Mouse (Mus musculus) macrophage (primary cell): Measurements from ENCODE around the gene Zfp358. TPM values are rescaled to one million over a fixed set of nuclear protein-coding genes. Genes with fewer than 3 reads are reported as not detected.
A peak's percentile ranks its signal among the peaks of the same experiment; 100 is the strongest.

Experiments
- H3K27ac ChIP-seq: fragments of 350-480 bp; formaldehyde crosslinking; 2 replicates; pipeline ENCODE4 v1.9.0; 2021
- H3K36me3 ChIP-seq: fragments of 350-480 bp; formaldehyde crosslinking; 2 replicates; pipeline ENCODE4 v1.9.0; 2021; ENCODE audit errors: inconsistent target
- H3K4me3 ChIP-seq: fragments of 350-480 bp; formaldehyde crosslinking; 2 replicates; pipeline ENCODE4 v1.9.0; 2021; ENCODE audit errors: inconsistent target
- H3K79me2 ChIP-seq: fragments of 350-480 bp; formaldehyde crosslinking; 2 replicates; pipeline ENCODE4 v1.9.0; 2021; ENCODE audit errors: inconsistent target
- WGBS: methylation state at CpG from one replicate; pipeline ENCODE4 v1.1.7; 2026; ENCODE audit warnings: inconsistent platforms; ENCODE audit not compliant: missing documents; 5-methylcytosine and 5-hydroxymethylcytosine counted together
- polyA plus RNA-seq: library from polyadenylated mRNA; stranded (reverse); fragments of 250-400 nt; gene quantifications from 3 replicates; pipeline ENCODE4 v1.2.4, GENCODE M21; 2018; ENCODE audit warnings: inconsistent platforms

The Zfp358 gene
- polyA plus RNA-seq, 1 experiment from 2014 or later: 23.2 TPM

DNA sequence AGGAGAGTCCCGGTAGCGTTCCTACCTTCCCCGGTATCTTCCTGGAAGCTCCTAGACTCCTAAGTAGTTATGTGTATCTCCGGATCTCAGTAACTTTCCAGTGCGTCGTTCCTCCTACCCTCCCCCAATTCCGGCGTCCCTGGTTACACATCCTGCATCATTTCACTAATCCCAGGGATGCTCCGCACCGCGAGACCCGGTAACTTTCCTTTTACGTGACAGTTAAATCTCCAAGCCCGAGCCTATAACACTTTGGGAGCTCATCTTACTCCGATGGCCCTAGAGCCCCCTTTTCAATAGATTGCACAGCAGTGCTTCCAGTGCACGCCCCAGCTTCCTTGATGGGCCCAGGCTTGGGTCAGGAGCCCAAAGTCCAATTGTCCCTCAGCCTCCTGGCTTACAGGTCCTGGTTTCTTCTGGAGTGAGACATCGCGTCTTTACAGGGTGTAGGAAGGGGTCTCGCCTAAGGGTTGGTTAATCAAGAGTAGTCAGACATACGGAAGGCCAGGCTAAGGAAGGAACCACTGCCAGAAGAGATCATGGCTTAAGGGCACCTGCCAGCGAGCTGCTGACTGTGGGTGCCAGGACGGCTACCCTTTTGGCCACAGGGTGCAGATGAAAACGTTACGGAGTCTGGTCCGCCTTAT is 23.0 kb downstream of the Zfp358 start:
- WGBS: under 1% methylated on average over 25 of the region's 25 CpGs
- no peaks in the 10 kb centered on the region for H3K79me2 ChIP-seq
- H3K27ac ChIP-seq: peak overlapping the region; percentile 42
- H3K36me3 ChIP-seq: peaks cover 33% of the 10 kb centered on the region
- peak overlapping the region; percentile 89 for H3K4me3 ChIP-seq

- 1% methylated on average over 34 of the region's 36 CpGs for WGBS
- H3K36me3 ChIP-seq: peaks cover 33% of the 10 kb centered on the region
- no peaks in the 10 kb centered on the region for H3K79me2 ChIP-seq
- H3K4me3 ChIP-seq: peak overlapping the region; percentile 89
- H3K27ac ChIP-seq: peak overlapping the region; percentile 42
Observed at GRCm38 (mm10) chr8:3516450-3517116, 23.6 kb downstream of the Zfp358 start.

- Histone ChIP-seq H3K36me3 (peaks cover 33% of the 10 kb centered on the region), H3K4me3 (peak overlapping the region; percentile 89), H3K27ac (peak overlapping the region; percentile 42), H3K79me2 (no peaks in the 10 kb centered on the region)
- 13% methylated on average over 16 of the region's 16 CpGs for WGBS
Observed at GRCm38 (mm10) chr8:3517117-3517495, 24.2 kb downstream of the Zfp358 start.

DNA sequence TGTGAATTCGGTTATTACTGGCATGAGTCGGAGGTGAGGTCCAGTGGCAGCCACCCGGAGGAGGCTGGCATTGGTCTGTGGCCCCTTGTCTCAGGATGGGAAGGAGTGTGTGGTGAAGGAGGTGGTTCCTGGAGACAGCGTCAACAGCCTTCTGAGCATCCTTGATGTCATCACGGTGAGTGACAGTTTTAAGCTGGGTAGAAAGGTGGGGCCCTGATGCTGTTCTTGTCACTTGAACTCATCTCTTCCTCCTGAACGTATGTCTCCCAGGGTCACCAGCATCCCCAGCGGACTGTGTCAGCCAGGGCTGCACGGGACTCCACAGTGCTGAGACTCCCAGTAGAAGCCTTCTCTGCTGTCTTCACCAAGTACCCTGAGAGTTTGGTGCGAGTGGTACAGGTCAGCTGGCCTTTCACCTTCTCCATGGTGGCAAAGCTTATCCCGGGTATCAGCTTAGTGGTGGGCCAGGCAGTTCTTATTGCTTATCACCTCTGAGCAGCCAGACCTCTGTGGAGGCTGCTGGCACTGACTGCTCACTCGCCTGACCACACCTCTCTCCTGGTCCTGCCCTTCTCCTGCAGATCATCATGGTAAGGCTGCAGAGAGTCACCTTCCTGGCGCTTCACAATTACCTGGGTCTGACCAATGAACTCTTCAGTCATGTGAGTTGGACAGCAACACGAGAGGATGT is 29.2 kb downstream of the Zfp358 start:
- Histone ChIP-seq H3K79me2 (no peaks in the 10 kb centered on the region), H3K36me3 (peaks cover 48% of the 10 kb centered on the region), H3K4me3 (no peak overlapping the region), H3K27ac (no peak overlapping the region)
- WGBS: 98% methylated on average over 13 of the region's 13 CpGs

DNA sequence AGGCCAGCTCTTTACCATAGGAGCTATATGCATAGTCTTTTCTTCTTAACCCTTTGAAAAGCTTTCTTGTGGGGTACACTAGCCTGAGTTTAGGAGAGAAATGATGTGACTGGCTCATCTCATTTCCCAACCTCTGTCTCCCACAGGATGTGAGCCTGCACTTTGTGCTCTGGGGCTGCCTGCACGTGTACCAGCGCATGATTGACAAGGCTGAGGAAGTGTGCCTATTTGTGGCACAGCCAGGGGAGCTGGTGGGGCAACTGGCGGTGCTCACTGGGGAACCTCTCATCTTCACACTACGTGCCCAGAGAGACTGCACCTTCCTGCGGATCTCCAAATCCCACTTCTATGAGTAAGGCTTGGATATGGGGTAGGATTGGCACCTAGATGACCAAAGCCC is 37.9 kb downstream of the Zfp358 start:
- WGBS: 59% methylated on average over 5 of the region's 5 CpGs
- Histone ChIP-seq H3K79me2 (no peaks in the 10 kb centered on the region), H3K27ac (no peak overlapping the region), H3K36me3 (peaks cover 33% of the 10 kb centered on the region), H3K4me3 (no peak overlapping the region)

- WGBS: 97% methylated on average over 18 of the region's 18 CpGs
- Histone ChIP-seq H3K79me2 (no peaks in the 10 kb centered on the region), H3K36me3 (peaks cover 35% of the 10 kb centered on the region), H3K4me3 (no peak overlapping the region), H3K27ac (no peak overlapping the region)
Observed at GRCm38 (mm10) chr8:3531936-3532335, 39.0 kb downstream of the Zfp358 start.

DNA sequence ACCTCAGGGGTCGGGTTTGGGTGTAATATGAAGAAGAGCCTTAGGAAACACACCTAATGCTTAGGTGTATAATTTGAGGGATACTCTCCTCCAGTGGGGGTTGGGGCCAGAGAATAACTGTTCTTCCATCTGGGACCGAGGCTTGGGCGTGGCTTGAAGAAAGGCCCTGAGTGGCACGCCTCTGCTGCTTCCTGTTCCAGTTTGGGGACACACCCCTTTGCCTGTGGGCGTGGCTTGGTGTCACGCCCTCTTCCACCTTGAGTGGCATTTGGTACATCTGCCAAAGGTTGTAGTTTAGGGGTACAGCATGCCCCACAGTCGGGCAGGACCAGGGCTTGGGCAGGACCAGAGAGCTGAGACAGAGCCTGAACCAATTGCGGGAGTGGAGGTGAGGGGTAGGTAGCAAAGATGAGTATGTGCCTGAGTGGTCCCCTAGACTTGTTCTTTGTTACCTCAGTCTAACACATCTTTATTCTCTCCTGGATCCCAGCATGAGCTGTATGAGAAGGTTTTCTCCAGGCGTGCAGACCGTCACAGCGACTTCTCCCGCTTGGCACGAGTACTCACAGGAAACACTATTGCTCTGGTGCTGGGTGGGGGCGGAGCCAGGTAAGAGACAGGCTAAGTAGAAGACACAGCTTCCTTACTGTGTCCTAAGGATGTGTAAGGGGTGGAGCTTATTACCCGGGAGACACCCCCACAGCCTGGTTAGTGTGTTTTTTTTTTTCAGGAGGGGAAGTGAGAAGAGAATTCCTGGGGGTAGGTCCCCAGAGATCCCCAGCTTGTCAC is 43.3 kb downstream of the Zfp358 start:
- Histone ChIP-seq H3K4me3 (no peak overlapping the region), H3K79me2 (no peaks in the 10 kb centered on the region), H3K27ac (no peak overlapping the region), H3K36me3 (peaks cover 61% of the 10 kb centered on the region)
- WGBS: 83% methylated on average over 15 of the region's 15 CpGs

GRCm38 (mm10) chr8:3536940-3537339 is 44.0 kb downstream of the Zfp358 start:
- Histone ChIP-seq H3K27ac (no peak overlapping the region), H3K79me2 (no peaks in the 10 kb centered on the region), H3K36me3 (peaks cover 54% of the 10 kb centered on the region), H3K4me3 (no peak overlapping the region)
- 98% methylated on average over 9 of the region's 9 CpGs for WGBS

GRCm38 (mm10) chr8:3537666-3538065 is 44.7 kb downstream of the Zfp358 start:
- WGBS: 93% methylated on average over 12 of the region's 26 CpGs
- Histone ChIP-seq H3K4me3 (no peak overlapping the region), H3K79me2 (no peaks in the 10 kb centered on the region), H3K27ac (no peak overlapping the region), H3K36me3 (peaks cover 52% of the 10 kb centered on the region)

GRCm38 (mm10) chr8:3539146-3539545 is 46.2 kb downstream of the Zfp358 start:
- Histone ChIP-seq H3K36me3 (peaks cover 63% of the 10 kb centered on the region), H3K4me3 (no peak overlapping the region), H3K27ac (no peak overlapping the region), H3K79me2 (no peaks in the 10 kb centered on the region)
- 93% methylated on average over 7 of the region's 7 CpGs for WGBS

DNA sequence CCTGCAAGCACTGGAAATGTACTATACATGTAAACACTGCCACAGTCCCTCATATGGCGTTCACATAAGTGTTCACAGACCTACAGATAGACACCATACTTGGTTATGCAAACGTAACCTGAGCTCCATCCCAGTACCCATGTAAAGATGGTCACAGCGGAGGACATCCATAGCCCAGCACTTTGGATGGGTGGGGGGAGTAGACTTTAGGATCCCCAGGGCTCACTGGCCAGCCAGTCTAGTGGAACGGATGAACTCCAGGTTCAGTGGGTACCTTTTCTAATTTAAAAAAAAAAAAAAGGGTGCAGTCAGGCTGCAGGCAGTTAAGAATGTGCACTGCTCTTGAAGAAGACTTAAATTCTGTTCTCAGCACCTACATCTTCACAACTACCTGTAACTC is 47.1 kb downstream of the Zfp358 start:
- Histone ChIP-seq H3K36me3 (peaks cover 65% of the 10 kb centered on the region), H3K79me2 (no peaks in the 10 kb centered on the region), H3K27ac (no peak overlapping the region), H3K4me3 (no peak overlapping the region)
- WGBS: 100% methylated on average over 4 of the region's 4 CpGs

GRCm38 (mm10) chr8:3546511-3546910 is 53.6 kb downstream of the Zfp358 start:
- WGBS: 96% methylated on average over 2 of the region's 2 CpGs
- Histone ChIP-seq H3K36me3 (peaks cover 16% of the 10 kb centered on the region; the same call in 1 of the 2 replicates), H3K79me2 (no peaks in the 10 kb centered on the region), H3K4me3 (no peak overlapping the region), H3K27ac (no peak overlapping the region)
